Mouse (Mus musculus) lung, adult 2 months (tissue): ENCODE results near the gene Ncbp1. TPM values are rescaled to one million over a fixed set of nuclear protein-coding genes. Genes with fewer than 3 reads are reported as not detected.

Experiments used
- DNase-seq: peaks from one replicate; pipeline ENCODE4 v3.0.0; 2022
- H3K4me1 ChIP-seq: fragments of 200-500 bp; 2 replicates; pipeline ENCODE4 v1.6.1; 2011; ENCODE audit warnings: low read length; ENCODE audit not compliant: control insufficient read depth, insufficient read depth
- H3K4me3 ChIP-seq: fragments of 200-500 bp; replicated peaks from 2 replicates; pipeline ENCODE3; 2011; ENCODE audit warnings: low read depth, mild to moderate bottlenecking, control low read depth, low read length; ENCODE audit errors: extremely low read depth
- CTCF ChIP-seq: fragments of 200-500 bp; IDR thresholded peaks from 2 replicates; pipeline ENCODE4 v1.5.1; 2011; ENCODE audit warnings: mild to moderate bottlenecking, low read length, control low read depth; ENCODE audit not compliant: insufficient read depth
- POLR2A ChIP-seq: fragments of 200-500 bp; IDR thresholded peaks from 2 replicates; pipeline ENCODE4 v1.6.1; 2011; ENCODE audit warnings: low read depth, mild to moderate bottlenecking, control low read depth, low read length, borderline replicate concordance; ENCODE audit errors: extremely low read depth
- WGBS: fragments of 180-500 bp; shearing (Covaris S2); methylation state at CpG from one replicate; pipeline ENCODE4 v1.1.7; 2018; 5-methylcytosine and 5-hydroxymethylcytosine counted together
- polyA plus RNA-seq: library from polyadenylated mRNA; depleted of rRNA; stranded (reverse); fragments of >200 nt; gene quantifications from 2 replicates; pipeline ENCODE4 v1.2.3, GENCODE M21; 2012; rRNA removed

The Ncbp1 gene
- polyA plus RNA-seq = 11.6 and 19.3 TPM in 2 replicates

GRCm38 (mm10) chr4:46138287-46139222 lies at the start of gene Ncbp1, which contains the start of gene Tstd2:
TSS of gene Ncbp1 (plus strand) at chr4:46138613.
TSS of gene Tstd2 (minus strand) at chr4:46138694.
- H3K4me1 ChIP-seq = peaks cover 3% of the 10 kb centered on the region; the same call in 1 of the 2 replicates
- TF ChIP-seq CTCF = no peak
- TF ChIP-seq POLR2A = peak; percentile 78; the same call in 1 of the 2 replicates
- peak within 1 kb of the TSS; percentile 99 for H3K4me3 ChIP-seq
- under 1% methylated on average over 90 of the region's 90 CpGs for WGBS
- DNase-seq = peak; percentile 95

- WGBS = 88% methylated on average over 14 of the region's 14 CpGs
Measured at GRCm38 (mm10) chr4:46089524-46090125, 48.8 kb upstream of the Ncbp1 start.

GRCm38 (mm10) chr4:46092429-46093076 lies 45.9 kb upstream of the Ncbp1 start:
- 80% methylated on average over 5 of the region's 5 CpGs for WGBS
- TF ChIP-seq POLR2A (no peak), CTCF (no peak)
- no peak for DNase-seq
- Histone ChIP-seq H3K4me3 (no peak overlapping the region), H3K4me1 (no peaks in the 10 kb centered on the region)

More at GRCm38 (mm10) chr4:46089524-46090125, 48.8 kb upstream of the Ncbp1 start:
- no peak for TF ChIP-seq POLR2A
- TF ChIP-seq CTCF = no peak
- Histone ChIP-seq H3K4me3 (no peak overlapping the region), H3K4me1 (0 out of 2 replicates have a peak, but pooled peaks cover 3% of the 10 kb centered on the region)
- DNase-seq = no peak

- 51% methylated on average over 15 of the region's 15 CpGs for WGBS
- no peaks in the 10 kb centered on the region for H3K4me1 ChIP-seq
- no peak for DNase-seq
- TF ChIP-seq CTCF (no peak), POLR2A (no peak)
- H3K4me3 ChIP-seq = no peak overlapping the region
Measured at GRCm38 (mm10) chr4:46094916-46095825, 43.2 kb upstream of the Ncbp1 start.

GRCm38 (mm10) chr4:46095826-46096159 lies 42.6 kb upstream of the Ncbp1 start:
- no peak for DNase-seq
- 95% methylated on average over 3 of the region's 3 CpGs for WGBS
- Histone ChIP-seq H3K4me3 (no peak overlapping the region), H3K4me1 (no peaks in the 10 kb centered on the region)
- no peak for TF ChIP-seq POLR2A
- TF ChIP-seq CTCF = no peak

GRCm38 (mm10) chr4:46096546-46096945 lies 41.9 kb upstream of the Ncbp1 start:
- no peak for DNase-seq
- Histone ChIP-seq H3K4me1 (no peaks in the 10 kb centered on the region), H3K4me3 (no peak overlapping the region)
- TF ChIP-seq CTCF = no peak
- no peak for TF ChIP-seq POLR2A
- WGBS = 83% methylated on average over 7 of the region's 7 CpGs

- Histone ChIP-seq H3K4me3 (no peak overlapping the region), H3K4me1 (no peaks in the 10 kb centered on the region)
- no peak for DNase-seq
- no peak for TF ChIP-seq POLR2A
- no peak for TF ChIP-seq CTCF
- 74% methylated on average over 2 of the region's 2 CpGs for WGBS
Measured at GRCm38 (mm10) chr4:46097591-46097990, 40.8 kb upstream of the Ncbp1 start.

- TF ChIP-seq CTCF (no peak), POLR2A (no peak)
- 75% methylated on average over 9 of the region's 9 CpGs for WGBS
- Histone ChIP-seq H3K4me1 (no peaks in the 10 kb centered on the region), H3K4me3 (no peak overlapping the region)
- DNase-seq = no peak
Measured at GRCm38 (mm10) chr4:46099132-46099531, 39.3 kb upstream of the Ncbp1 start.

GRCm38 (mm10) chr4:46100539-46100938 lies 37.9 kb upstream of the Ncbp1 start:
- Histone ChIP-seq H3K4me3 (no peak overlapping the region), H3K4me1 (no peaks in the 10 kb centered on the region)
- WGBS = 41% methylated on average over 7 of the region's 7 CpGs
- DNase-seq = no peak
- TF ChIP-seq CTCF = no peak
- no peak for TF ChIP-seq POLR2A
